Mouse (Mus musculus) heart, adult 2 months (tissue): ENCODE data around the gene Tjp1. TPM values are rescaled to one million over a fixed set of nuclear protein-coding genes. Genes with fewer than 3 reads are reported as not detected.

Experiments
- DNase-seq, 2 experiments: peaks; one replicate each; pipeline ENCODE4 v3.0.0; 2021
- H3K27ac ChIP-seq: fragments of 200-600 bp; 2 replicates; pipeline ENCODE4 v1.8.1; 2022
- H3K27me3 ChIP-seq: fragments of 200-500 bp; 2 replicates; pipeline ENCODE4 v1.6.1; 2012; ENCODE audit warnings: mild to moderate bottlenecking, low read length, inconsistent platforms, mixed read lengths; ENCODE audit not compliant: control insufficient read depth, insufficient read depth
- H3K36me3 ChIP-seq: fragments of 200-500 bp; 2 replicates; pipeline ENCODE4 v1.6.1; 2012; ENCODE audit warnings: low read length, inconsistent platforms; ENCODE audit not compliant: control insufficient read depth, insufficient read depth
- H3K4me1 ChIP-seq: fragments of 200-500 bp; 2 replicates; pipeline ENCODE4 v1.6.1; 2011; ENCODE audit warnings: low read length; ENCODE audit not compliant: control insufficient read depth, insufficient read depth
- H3K4me3 ChIP-seq: fragments of 200-600 bp; 2 replicates; pipeline ENCODE4 v1.8.1; 2022
- H3K79me2 ChIP-seq: fragments of 200-500 bp; replicated peaks from 2 replicates; pipeline ENCODE4 v1.6.1; 2012; ENCODE audit warnings: mild to moderate bottlenecking, inconsistent platforms, low read length, moderate library complexity, mixed read lengths; ENCODE audit not compliant: control insufficient read depth, insufficient read depth
- H3K9ac ChIP-seq: fragments of 200-500 bp; 2 replicates; pipeline ENCODE4 v1.6.1; 2012; ENCODE audit warnings: low read depth, mild to moderate bottlenecking, control low read depth, inconsistent platforms, low read length, mixed read lengths
- CTCF ChIP-seq: fragments of 200-600 bp; IDR thresholded peaks from 2 replicates; pipeline ENCODE4 v1.8.1; 2022; ENCODE audit warnings: antibody characterized with exemption, mild to moderate bottlenecking, moderate library complexity
- EP300 ChIP-seq: fragments of 200-500 bp; IDR thresholded peaks from 2 replicates; pipeline ENCODE4 v1.6.1; 2011; ENCODE audit warnings: low read depth, low read length, control low read depth; ENCODE audit not compliant: insufficient read depth
- POLR2A ChIP-seq: fragments of 200-500 bp; IDR thresholded peaks from 2 replicates; pipeline ENCODE4 v1.6.1; 2011; ENCODE audit warnings: mild to moderate bottlenecking, low read depth, low read length, control low read depth; ENCODE audit not compliant: insufficient read depth
- WGBS: fragments of 180-500 bp; shearing (Covaris S2); methylation state at CpG from one replicate; pipeline ENCODE4 v1.1.7; 2018; 5-methylcytosine and 5-hydroxymethylcytosine counted together
- intact Hi-C: fragments of 180-260 bp; cut with DNase I; formaldehyde crosslinking; loops from one replicate; pipeline ENCODE4 v1.15.1; 2025
- polyA plus RNA-seq: library from polyadenylated mRNA; depleted of rRNA; stranded (reverse); fragments of >200 nt; gene quantifications from 2 replicates; pipeline ENCODE4 v1.2.3, GENCODE M21; 2012
- total RNA-seq, 2 experiments: library from RNA; stranded (reverse); gene quantifications; 2 replicates each; pipeline ENCODE4 v1.2.3; 2021

The Tjp1 gene
- total and polyA plus RNA-seq, 3 experiments = 21.7 to 99.7 (median 87.9) TPM

DNA sequence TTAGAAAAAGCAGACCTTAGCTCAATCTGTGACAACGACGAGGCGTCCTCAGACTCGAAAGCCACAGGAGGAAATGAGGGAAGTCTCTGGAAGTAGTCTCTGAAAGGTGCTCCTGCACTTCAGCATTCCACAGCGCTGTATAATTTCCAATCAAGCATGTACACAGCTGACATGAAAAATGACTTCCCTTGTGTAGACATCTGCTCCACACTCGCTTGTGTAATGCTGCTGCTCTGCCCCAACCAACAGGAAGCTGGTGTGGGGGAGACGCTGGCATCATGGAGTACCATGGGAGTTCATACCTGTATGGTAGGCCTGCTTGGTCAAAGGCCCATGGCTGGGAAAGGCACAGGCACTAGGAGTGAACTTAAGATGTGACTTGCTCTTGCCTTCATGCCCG lies 103.1 kb downstream of the Tjp1 start:
- 62% methylated on average over 8 of the region's 8 CpGs for WGBS
- Histone ChIP-seq H3K79me2 (no peaks in the 10 kb centered on the region), H3K9ac (no peak overlapping the region), H3K4me3 (no peak overlapping the region), H3K36me3 (no peaks in the 10 kb centered on the region), H3K27me3 (no peaks in the 10 kb centered on the region), H3K27ac (no peak overlapping the region), H3K4me1 (peaks cover 6% of the 10 kb centered on the region)
- TF ChIP-seq EP300 (no peak), CTCF (no peak), POLR2A (no peak)
- DNase-seq = no peak
- intact Hi-C loops = loop anchor here (5.0 kb wide), 1 partner anchor 52 kb away; no protein-coding TSS in a partner anchor

DNA sequence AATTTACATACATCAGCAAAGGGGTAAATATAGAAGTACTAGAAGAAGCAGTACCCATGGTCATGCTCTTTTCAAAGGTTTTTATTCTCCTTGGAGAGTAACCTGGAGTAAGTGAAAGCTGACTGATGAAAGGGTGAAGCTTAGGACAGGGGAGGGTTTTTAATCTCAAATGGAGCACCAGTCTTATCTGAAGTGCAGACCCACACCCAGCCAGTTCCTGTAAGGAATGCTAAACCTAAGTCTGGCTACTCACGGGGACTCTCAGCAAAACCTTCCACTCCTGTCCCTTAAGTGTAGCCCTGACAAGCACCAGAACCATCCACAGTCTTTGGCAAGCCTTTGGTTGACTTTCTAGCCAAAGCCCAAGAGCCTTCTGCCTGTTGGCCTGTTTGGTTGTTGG lies 105.1 kb downstream of the Tjp1 start:
- no peak for DNase-seq
- Histone ChIP-seq H3K9ac (no peak overlapping the region), H3K27me3 (no peaks in the 10 kb centered on the region), H3K4me1 (peaks cover 13% of the 10 kb centered on the region), H3K79me2 (no peaks in the 10 kb centered on the region), H3K27ac (no peak overlapping the region), H3K4me3 (no peak overlapping the region), H3K36me3 (no peaks in the 10 kb centered on the region)
- TF ChIP-seq CTCF = no peak
- TF ChIP-seq POLR2A = no peak
- no peak for TF ChIP-seq EP300
- 42% methylated on average over 1 of the region's 1 CpGs for WGBS
- intact Hi-C loops = loop anchor here (5.0 kb wide), 1 partner anchor 50 kb away; no protein-coding TSS in a partner anchor

DNA sequence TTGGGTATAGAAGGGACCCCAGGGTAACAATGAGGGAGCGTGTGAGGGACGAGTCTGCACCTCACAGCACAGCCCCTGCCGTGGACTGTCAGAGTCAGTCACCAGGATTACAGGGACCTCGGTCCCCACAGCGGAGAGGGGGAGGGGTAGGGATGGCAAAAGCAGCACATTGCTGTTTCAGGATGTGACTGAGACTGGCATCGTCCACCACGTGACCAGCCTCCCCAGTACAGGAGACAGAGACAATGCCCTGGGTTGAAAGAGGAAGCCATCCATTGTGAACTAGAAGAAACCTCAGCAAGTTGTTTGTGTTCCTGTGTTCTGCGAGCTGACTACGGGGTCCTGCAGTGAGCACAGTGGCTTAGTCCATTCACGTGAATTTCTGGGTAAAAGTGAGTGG lies 106.1 kb downstream of the Tjp1 start:
- 35% methylated on average over 10 of the region's 10 CpGs for WGBS
- TF ChIP-seq CTCF (no peak), EP300 (0 out of 2 replicates have a peak, but pooled peaks have one; percentile 65)
- no peak overlapping the region for H3K9ac ChIP-seq
- H3K79me2 ChIP-seq = no peaks in the 10 kb centered on the region
- intact Hi-C loops = loop anchor here (5.0 kb wide), 1 partner anchor 49 kb away; no protein-coding TSS in a partner anchor
- H3K36me3 ChIP-seq = peaks cover 4% of the 10 kb centered on the region; the same call in 1 of the 2 replicates
- H3K27me3 ChIP-seq = no peaks in the 10 kb centered on the region
- peak; percentile 28 to 36 for DNase-seq
- no peak overlapping the region for H3K27ac ChIP-seq
- H3K4me3 ChIP-seq = no peak overlapping the region
- H3K4me1 ChIP-seq = peaks cover 20% of the 10 kb centered on the region

DNA sequence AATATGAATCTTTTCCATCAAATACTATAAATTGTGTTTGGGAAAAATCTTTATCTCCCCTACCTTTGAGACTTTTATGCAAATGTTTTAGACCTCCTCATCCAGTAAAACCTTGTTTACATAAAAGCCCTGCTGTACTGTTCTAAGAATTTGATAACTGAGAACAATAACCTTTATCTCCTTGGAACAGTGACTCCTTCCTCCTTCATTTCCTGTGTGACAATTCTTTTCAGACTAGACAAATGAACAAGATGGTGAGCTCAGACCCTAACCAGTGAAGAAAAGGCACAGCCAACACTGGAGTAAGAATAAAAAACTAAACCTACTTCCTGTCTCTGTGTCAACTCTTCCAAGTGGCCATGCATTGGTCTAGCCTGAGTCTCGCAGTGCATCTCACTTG lies 107.7 kb downstream of the Tjp1 start:
- H3K4me3 ChIP-seq = no peak overlapping the region
- intact Hi-C loops = loop anchor here (5.0 kb wide), 2 partner anchors 38 to 48 kb away; no protein-coding TSS in a partner anchor
- H3K9ac ChIP-seq = no peak overlapping the region
- TF ChIP-seq POLR2A (no peak), EP300 (no peak), CTCF (no peak)
- DNase-seq = no peak
- peaks cover 4% of the 10 kb centered on the region; the same call in 1 of the 2 replicates for H3K36me3 ChIP-seq
- no peaks in the 10 kb centered on the region for H3K79me2 ChIP-seq
- 73% methylated on average over 1 of the region's 1 CpGs for WGBS
- no peaks in the 10 kb centered on the region for H3K27me3 ChIP-seq
- no peak overlapping the region for H3K27ac ChIP-seq
- peaks cover 20% of the 10 kb centered on the region for H3K4me1 ChIP-seq

DNA sequence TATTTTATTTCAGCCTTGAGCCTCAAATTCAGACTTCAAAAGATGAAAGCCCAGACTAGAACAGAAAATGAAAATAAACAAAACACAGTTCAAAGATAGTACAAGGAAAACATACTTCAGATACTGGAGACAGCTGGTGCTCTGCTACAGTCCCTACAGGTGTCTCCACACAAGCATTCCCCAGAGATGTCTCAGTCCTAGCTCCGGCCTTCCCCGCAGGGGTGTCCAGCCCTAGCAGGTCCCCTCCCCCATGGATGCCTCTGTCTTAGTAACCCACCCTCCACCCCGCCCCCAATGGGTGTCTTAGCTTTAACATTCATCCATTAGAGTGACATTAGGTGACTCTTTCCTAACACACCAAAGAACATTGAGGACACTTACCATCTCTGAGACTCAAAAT lies 108.6 kb downstream of the Tjp1 start:
- peaks cover 4% of the 10 kb centered on the region; the same call in 1 of the 2 replicates for H3K36me3 ChIP-seq
- intact Hi-C loops = loop anchor here (5.0 kb wide), 1 partner anchor 37 kb away; no protein-coding TSS in a partner anchor
- H3K9ac ChIP-seq = no peak overlapping the region
- no peaks in the 10 kb centered on the region for H3K79me2 ChIP-seq
- no peaks in the 10 kb centered on the region for H3K27me3 ChIP-seq
- peak overlapping the region; percentile 31 for H3K27ac ChIP-seq
- H3K4me1 ChIP-seq = peaks cover 20% of the 10 kb centered on the region
- TF ChIP-seq POLR2A = no peak
- TF ChIP-seq EP300 = no peak
- TF ChIP-seq CTCF = no peak
- H3K4me3 ChIP-seq = no peak overlapping the region
- DNase-seq = no peak
- 71% methylated on average over 3 of the region's 3 CpGs for WGBS

DNA sequence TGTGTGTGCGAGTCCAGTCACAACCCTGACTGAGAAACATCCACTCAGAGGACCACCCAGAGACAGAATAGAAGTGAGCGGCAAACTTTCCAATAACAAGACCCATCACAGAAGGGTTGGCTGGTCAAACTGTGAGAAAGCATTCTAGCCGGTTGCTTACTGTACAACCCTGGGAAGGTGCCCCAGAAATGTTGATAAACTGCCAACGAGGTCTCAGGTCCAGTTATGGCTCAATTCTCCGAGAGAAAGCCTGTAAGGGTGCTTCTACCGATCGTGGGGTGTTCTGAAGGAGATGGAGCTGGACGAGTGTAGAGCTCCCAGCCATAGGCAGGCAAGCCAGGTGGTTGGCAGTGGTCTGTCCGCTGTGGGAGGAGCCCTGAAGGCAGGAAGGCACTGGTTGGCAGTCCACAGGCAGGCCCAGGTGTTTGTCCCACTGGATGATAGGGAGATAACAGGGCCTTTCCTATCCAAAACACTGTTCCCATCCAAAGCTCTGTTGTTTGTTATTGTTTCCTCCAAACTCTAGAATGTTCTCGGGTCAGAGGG lies 109.1 kb downstream of the Tjp1 start:
- no peak for DNase-seq
- peaks cover 23% of the 10 kb centered on the region for H3K4me1 ChIP-seq
- intact Hi-C loops = loop anchor here (5.0 kb wide), 1 partner anchor 36 kb away; no protein-coding TSS in a partner anchor
- H3K4me3 ChIP-seq = no peak overlapping the region
- TF ChIP-seq POLR2A (no peak), EP300 (0 out of 2 replicates have a peak, but pooled peaks have one; percentile 6)
- H3K27ac ChIP-seq = peak overlapping the region; percentile 60
- H3K27me3 ChIP-seq = no peaks in the 10 kb centered on the region
- H3K9ac ChIP-seq = no peak overlapping the region
- WGBS = 61% methylated on average over 10 of the region's 10 CpGs
- peaks cover 4% of the 10 kb centered on the region; the same call in 1 of the 2 replicates for H3K36me3 ChIP-seq
- no peaks in the 10 kb centered on the region for H3K79me2 ChIP-seq
